Mouse (Mus musculus) cerebellum, adult 9-11 months (tissue): ENCODE results near the gene Spta1.

Experiments
- DNase-seq: peaks from one replicate; pipeline ENCODE4 v3.0.0; 2022

Spta1 gene

DNA sequence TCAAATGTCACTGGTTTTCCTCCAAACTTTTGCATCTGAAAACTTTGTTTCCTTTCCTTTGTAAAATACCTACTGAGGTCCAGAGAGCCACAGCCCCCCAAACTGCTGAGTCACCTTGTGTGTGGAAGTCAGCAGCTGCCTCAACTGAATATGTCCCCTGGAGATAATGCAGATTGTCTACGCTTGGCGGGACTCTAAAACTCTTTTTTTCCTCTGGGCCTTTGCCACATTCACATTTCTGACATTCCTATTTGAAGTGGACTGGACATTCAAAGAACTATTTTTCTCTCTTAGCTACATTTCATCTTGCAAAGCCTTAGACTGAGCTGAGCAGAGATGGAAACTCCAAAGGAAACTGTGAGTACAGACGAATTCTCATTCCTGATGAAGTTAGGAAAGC, at the start of gene Spta1:
Spta1 (plus strand) TSS at position 172 of the 400 bp plus-strand sequence.
- DNase-seq: no peak

DNA sequence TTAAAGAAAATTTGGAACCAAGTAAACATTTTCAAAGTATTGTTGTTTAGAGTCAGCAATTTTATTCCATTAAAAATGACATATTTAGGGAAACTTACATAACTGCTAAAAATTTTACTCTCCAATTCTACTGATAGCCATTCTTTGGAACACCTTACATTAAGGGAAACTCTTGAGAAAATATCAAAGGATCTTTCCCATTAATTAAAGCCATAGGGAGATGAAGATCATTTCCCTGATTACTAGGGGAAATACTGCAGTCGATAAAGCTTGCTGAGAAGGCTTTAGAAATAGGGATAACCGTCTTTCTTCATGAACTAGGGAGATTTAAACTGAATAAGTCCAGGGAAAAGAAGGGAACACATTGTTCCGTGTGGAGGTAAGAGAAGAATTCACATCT, 41.4 kb upstream of the Spta1 start, which contains the start of gene Olfr424:
Olfr424 (plus strand) TSS at position 301 of the 400 bp plus-strand sequence.
- no peak for DNase-seq

DNA sequence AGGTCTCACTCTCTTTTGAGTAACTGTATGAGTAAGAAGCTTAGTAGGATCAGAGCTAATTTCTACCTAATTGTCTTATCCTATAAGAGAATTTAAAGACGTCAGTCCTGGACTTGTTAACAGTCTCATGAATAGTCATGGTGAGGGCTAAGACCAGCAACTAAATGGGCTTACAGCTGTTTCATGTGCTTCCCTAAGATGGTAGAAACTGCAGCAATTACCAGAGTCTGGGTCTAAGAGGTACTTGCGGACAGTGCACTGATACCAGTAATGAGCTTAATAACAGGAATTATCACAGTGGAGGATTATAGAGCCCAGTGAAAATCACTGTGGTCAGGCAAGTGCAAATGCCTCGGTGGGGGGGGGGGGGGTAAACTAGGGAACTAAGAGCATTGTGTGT, 40.6 kb upstream of the Spta1 start:
- DNase-seq: no peak

- DNase-seq: no peak
Observed at GRCm38 (mm10) chr1:174141384-174141783, 31.2 kb upstream of the Spta1 start.

- DNase-seq: no peak
Observed at GRCm38 (mm10) chr1:174146696-174147095, 25.9 kb upstream of the Spta1 start.

- no peak for DNase-seq
Observed at GRCm38 (mm10) chr1:174149289-174149688, 23.3 kb upstream of the Spta1 start.

GRCm38 (mm10) chr1:174155333-174155732, 17.2 kb upstream of the Spta1 start, which contains the start of gene Olfr420:
Olfr420 (plus strand) TSS chr1:174155633.
- no peak for DNase-seq

- DNase-seq: no peak
Observed at GRCm38 (mm10) chr1:174157622-174158021, 15.0 kb upstream of the Spta1 start.

DNA sequence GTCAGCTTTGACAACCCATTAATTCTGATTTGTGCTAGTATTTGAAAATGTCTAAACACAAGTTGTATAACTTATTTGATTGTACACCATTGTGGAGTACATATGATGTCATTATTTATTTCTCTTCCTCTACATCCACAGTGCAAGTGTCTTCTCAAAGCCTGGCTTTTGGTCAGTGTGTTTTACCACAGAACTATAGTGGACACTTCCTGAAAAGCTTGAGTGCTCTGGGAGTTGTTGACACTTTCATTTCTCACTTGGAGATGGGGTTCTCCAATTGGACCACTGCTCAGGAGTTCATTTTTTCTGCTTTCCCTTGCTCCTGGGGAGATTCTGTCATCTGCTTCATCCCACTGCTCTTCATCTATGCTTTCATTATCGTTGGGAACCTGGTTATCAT, 14.1 kb upstream of the Spta1 start:
- no peak for DNase-seq

- DNase-seq: no peak
Observed at GRCm38 (mm10) chr1:174159095-174159494, 13.5 kb upstream of the Spta1 start.

DNA sequence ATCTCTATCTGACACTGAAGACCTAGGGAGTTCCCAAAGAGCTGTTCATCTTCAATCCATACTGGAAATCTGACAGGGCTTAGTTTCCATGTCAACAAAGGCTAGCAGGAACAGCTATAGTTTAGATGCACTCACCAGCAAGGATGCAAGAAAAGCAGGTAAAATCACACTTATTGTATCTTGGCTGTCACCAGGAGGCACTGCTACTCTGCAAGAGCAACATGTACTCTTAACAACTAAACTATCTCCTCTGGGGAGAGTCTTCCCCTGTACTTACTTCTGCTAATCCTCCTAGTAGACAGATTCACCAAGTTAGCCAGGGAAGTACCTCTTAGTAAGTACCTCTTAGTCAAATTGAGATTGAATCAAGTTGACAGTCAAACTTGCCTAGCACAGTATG, 3.6 kb upstream of the Spta1 start:
- no peak for DNase-seq

- DNase-seq: no peak
Observed at GRCm38 (mm10) chr1:174170706-174171501, 1.7 kb upstream of the Spta1 start.

GRCm38 (mm10) chr1:174171537-174171936, 1.0 kb upstream of the Spta1 start:
- no peak for DNase-seq

GRCm38 (mm10) chr1:174204699-174205098, 32.1 kb downstream of the Spta1 start:
- no peak for DNase-seq

GRCm38 (mm10) chr1:174212286-174212685, 39.7 kb downstream of the Spta1 start:
- DNase-seq: no peak

DNA sequence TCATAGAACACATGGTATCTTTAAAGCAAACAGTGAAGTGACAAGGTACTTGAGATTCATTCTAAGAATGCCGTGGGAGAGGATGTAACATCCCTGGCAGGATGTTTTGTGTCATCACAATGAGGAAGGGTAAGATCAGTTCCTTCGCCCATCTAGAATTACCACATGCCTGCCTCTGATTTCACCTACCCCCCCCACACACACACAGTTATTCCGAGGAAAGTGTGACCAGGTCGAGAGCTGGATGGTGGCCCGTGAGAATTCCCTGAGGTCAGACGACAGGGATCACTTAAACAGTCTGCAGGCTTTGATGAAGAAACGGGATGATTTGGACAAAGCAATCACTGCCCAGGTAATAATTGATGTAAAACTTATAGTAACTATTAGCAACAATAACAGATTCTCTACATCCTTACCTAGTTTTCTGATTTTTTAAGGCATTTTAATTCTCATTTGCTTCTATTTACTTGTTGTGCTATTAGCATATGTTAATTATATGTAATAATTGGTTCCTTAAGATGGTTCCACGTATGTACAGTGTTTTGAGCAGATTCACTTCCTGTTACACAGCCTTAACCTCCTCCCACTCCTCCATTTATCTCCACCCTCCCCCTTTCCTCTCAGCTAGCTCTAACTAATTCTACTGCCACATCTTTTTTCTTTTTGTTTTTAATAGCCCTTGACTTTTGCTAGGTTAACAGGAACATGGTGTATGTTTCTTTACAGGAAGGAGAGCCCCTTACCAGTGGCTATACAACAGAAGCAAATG, 42.9 kb downstream of the Spta1 start:
- no peak for DNase-seq

DNA sequence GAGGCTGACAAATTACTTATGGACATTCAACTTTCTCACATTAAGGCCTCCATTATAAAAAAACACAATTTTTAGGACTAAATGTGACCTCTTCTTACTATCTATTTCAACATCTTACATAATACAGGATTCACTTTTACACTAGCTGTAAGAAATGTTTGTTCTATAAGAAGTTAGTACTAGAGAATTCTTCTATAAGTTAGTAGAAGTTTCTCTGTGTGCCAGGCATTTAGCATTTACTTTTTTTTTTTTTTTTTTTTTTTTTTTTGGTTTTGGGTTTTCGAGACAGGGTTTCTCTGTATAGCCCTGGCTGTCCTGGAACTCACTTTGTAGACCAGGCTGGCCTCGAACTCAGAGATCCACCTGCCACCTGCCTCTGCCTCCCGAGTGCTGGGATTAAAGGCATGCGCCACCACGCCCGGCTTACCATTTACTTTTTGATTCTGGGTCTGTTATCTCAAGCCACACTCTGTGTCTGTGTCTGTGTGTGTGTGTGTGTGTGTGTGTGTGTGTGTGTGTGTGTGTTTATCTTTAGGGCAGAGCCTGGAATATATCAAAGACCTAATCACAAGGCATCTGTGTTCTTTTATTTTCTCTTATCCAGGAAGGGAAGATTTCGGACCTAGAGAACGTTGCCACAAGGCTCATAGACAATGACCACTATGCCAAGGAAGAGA, 44.1 kb downstream of the Spta1 start:
- no peak for DNase-seq

GRCm38 (mm10) chr1:174239916-174240315, 67.3 kb downstream of the Spta1 start:
- DNase-seq: no peak

GRCm38 (mm10) chr1:174244621-174245020, 72.0 kb downstream of the Spta1 start:
- no peak for DNase-seq

GRCm38 (mm10) chr1:174246080-174246479, 73.5 kb downstream of the Spta1 start:
- DNase-seq: no peak

DNA sequence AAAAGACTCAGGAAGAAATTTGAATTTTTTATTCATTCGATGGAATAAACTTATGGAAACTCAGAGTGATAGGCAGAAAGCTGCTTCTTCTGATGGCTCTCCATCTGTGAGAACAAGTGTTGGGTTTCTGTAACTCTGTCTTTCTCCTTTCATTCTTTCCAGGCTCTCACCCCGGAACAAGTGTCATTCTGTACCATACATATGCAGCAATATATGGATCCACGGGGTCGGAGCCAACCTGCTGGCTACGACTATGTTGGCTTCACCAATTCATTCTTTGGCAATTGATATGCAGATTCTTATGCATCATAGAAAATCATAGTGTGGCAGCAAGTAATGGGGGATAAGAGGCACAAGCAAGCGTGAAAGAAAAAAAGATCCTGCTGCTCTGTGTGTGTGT, 74.6 kb downstream of the Spta1 start:
- no peak for DNase-seq

DNA sequence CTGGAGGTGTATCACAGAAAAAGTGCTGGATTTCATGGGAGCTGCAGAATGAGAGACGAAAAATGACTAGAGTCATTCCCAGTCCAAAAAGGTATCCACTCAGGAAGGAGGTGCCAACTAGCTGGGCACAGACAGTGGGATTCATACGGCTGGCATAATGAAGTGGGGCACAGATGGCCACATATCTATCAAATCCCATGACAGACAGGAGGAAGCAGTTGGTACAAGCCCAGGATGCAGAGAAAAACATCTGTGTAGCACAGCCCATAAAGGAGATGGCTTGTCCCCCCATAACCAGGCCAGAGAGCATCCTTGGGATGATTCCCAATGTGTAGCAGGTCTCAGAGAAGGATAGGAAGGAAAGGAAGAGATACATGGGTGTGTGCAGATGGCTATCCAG, 77.8 kb downstream of the Spta1 start:
- no peak for DNase-seq

DNA sequence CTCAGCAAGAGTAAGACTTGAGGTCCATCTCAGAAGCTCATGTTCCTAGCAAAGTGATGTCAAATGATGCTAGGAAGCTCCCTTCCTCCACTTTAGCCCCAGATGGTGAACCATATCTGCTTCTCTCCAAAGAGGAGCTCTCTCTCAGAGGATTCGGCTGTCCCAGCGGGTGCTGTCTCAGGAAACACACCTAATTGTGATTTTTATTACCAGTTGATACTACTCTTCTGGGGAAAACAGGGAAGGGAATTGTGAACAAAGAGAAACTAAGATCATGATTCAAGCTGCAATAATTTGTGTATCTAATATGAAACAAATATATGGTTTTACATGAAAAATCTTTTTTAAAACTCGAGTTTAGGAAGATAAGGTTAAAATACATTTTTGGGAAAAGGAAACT, 79.4 kb downstream of the Spta1 start, which contains the start of gene Olfr419:
Olfr419 (minus strand) TSS at position 101 of the 400 bp plus-strand sequence.
- no peak for DNase-seq
